Mouse (Mus musculus): ENCODE data around the gene Orm3. TPM values are rescaled to one million over a fixed set of nuclear protein-coding genes. Genes with fewer than 3 reads are reported as not detected.

Gene Orm3
- polyA plus RNA-seq, 1 experiment: 28.9 TPM

GRCm38 (mm10) chr4:63403040-63403959 lies 47.3 kb downstream of the Orm3 start, which contains the start of gene Akna:
TSS of gene Akna (minus strand) at chr4:63403354.
- H3K4me3 ChIP-seq (ENCODE audit: insufficient read depth, low read depth, low read length): peak within 1 kb of the TSS; percentile 73
- peaks cover 21% of the 10 kb centered on the region for H3K4me1 ChIP-seq (ENCODE audit: control insufficient read depth, insufficient read depth, insufficient read length, low read length)
- peak within 1 kb of the TSS; percentile 99 for H3K27ac ChIP-seq (replicated peaks; ENCODE audit: low read depth, low read length)

DNA sequence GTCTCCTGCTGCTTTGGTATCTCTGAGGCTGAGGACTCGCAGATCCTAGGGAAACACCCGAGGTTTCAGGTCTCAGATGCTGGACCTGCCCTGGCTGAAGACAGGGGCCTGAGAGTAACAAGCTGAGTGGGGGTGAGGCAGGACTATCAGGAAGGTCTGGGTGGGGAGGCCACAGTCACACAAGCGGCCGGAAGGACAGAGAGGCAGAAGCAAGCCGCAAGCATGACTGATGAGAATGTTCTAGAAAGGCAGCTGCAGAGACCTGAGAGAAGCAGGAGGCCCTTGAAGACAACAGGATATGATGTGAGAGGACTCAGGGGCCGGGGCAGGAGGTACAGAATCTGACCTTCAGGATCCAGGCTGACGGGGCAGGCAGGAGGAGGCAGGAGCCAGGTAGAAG lies 48.2 kb downstream of the Orm3 start:
- Histone ChIP-seq H3K4me1 (ENCODE audit: control insufficient read depth, insufficient read depth, insufficient read length, low read length) (peaks cover 14% of the 10 kb centered on the region), H3K4me3 (ENCODE audit: insufficient read depth, low read depth, low read length) (no peak overlapping the region), H3K27ac (replicated peaks; ENCODE audit: low read depth, low read length) (peak overlapping the region; percentile 78)

DNA sequence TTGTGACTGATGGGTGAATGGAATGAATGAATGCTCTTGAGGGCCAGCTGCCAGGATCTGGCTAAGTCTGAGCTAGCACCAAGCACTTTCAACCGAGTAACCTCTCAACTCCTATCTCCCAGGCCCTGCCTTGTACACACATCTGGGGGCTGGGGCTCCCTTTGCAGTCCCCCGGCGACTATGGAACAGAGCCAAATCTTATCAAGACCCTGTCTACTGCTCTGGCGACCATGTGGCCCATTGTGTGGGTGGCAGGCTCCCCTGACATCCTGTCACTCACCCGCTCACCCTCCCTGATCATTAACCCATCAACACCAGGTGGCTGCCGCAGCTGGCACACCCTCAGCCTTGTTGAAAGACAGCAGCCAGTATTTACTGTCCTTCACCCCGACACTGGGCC lies 49.1 kb downstream of the Orm3 start:
- H3K4me1 ChIP-seq (ENCODE audit: control insufficient read depth, insufficient read depth, insufficient read length, low read length): peaks cover 8% of the 10 kb centered on the region
- no peak overlapping the region for H3K4me3 ChIP-seq (ENCODE audit: insufficient read depth, low read depth, low read length)
- H3K27ac ChIP-seq (replicated peaks; ENCODE audit: low read depth, low read length): no peak overlapping the region

GRCm38 (mm10) chr4:63405683-63406082 lies 49.7 kb downstream of the Orm3 start:
- Histone ChIP-seq H3K4me3 (ENCODE audit: insufficient read depth, low read depth, low read length) (no peak overlapping the region), H3K4me1 (ENCODE audit: control insufficient read depth, insufficient read depth, insufficient read length, low read length) (peaks cover 6% of the 10 kb centered on the region), H3K27ac (replicated peaks; ENCODE audit: low read depth, low read length) (no peak overlapping the region)

DNA sequence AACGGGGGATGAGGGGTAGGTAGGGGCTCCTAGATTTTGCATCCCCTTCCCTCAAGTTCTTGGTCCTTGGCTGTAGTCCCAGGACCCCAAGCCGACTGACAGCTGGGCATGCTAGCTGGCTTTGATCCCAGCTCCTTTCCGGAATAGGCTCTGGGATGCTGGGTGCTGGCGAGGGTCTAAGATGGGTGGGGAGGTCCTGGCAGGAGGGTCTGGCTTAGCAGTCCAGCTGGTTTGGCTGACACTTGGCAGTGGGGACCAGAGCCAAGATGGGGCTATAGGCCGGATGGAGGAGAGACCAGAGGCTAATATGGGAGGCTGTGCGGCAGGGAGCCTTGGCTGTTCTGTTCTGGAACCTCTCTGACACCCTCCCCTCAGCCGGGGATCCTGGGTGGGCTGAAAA lies 52.3 kb downstream of the Orm3 start:
- Histone ChIP-seq H3K27ac (replicated peaks; ENCODE audit: low read depth, low read length) (no peak overlapping the region), H3K4me3 (ENCODE audit: insufficient read depth, low read depth, low read length) (no peak overlapping the region), H3K4me1 (ENCODE audit: control insufficient read depth, insufficient read depth, insufficient read length, low read length) (no peaks in the 10 kb centered on the region; the same call in 1 of the 2 replicates)

- no peak overlapping the region for H3K27ac ChIP-seq (replicated peaks; ENCODE audit: low read depth, low read length)
- no peaks in the 10 kb centered on the region; the same call in 1 of the 2 replicates for H3K4me1 ChIP-seq (ENCODE audit: control insufficient read depth, insufficient read depth, insufficient read length, low read length)
Observed at GRCm38 (mm10) chr4:63408649-63409048, 52.7 kb downstream of the Orm3 start.

More at GRCm38 (mm10) chr4:63408649-63409048, 52.7 kb downstream of the Orm3 start:
- H3K4me3 ChIP-seq (ENCODE audit: insufficient read depth, low read depth, low read length): 0 out of 2 replicates have a peak overlapping the region, but pooled peaks have one; percentile 66

Other genes starting within 250 kb of the Orm3 start
- gene Ambp, start 201.4 kb upstream of the Orm3 start, polyA plus RNA-seq (2012; ENCODE audit: insufficient read depth, insufficient read length, missing spikeins): 2.2 TPM in 1 of 2 replicates, not detected in the other
- gene Kif12, start 184.0 kb upstream of the Orm3 start, polyA plus RNA-seq (2012; ENCODE audit: insufficient read depth, insufficient read length, missing spikeins): not detected in 2 replicates
- 11.7 and 14.9 TPM in 2 replicates for gene Col27a1, start 142.2 kb upstream of the Orm3 start, polyA plus RNA-seq (2012; ENCODE audit: insufficient read depth, insufficient read length, missing spikeins)
- gene Orm1, start 11.6 kb upstream of the Orm3 start, polyA plus RNA-seq (2012; ENCODE audit: insufficient read depth, insufficient read length, missing spikeins): 282 and 371 TPM in 2 replicates
- 1.3 TPM in 1 of 2 replicates, not detected in the other for gene Orm2, start 6.3 kb downstream of the Orm3 start, polyA plus RNA-seq (2012; ENCODE audit: insufficient read depth, insufficient read length, missing spikeins)
- gene Akna, start 47.2 kb downstream of the Orm3 start, polyA plus RNA-seq (2012; ENCODE audit: insufficient read depth, insufficient read length, missing spikeins): 0.95 and 1.5 TPM in 2 replicates
- 2.4 and 2.9 TPM in 2 replicates for gene Whrn, start 139.8 kb downstream of the Orm3 start, polyA plus RNA-seq (2012; ENCODE audit: insufficient read depth, insufficient read length, missing spikeins)
- gene Atp6v1g1, start 188.6 kb downstream of the Orm3 start, polyA plus RNA-seq (2012; ENCODE audit: insufficient read depth, insufficient read length, missing spikeins): 179 and 197 TPM in 2 replicates
- gene Tmem268, start 202.6 kb downstream of the Orm3 start, polyA plus RNA-seq (2012; ENCODE audit: insufficient read depth, insufficient read length, missing spikeins): 13.4 and 16.4 TPM in 2 replicates
- gene Gm11213, start 249.1 kb downstream of the Orm3 start, polyA plus RNA-seq (2012; ENCODE audit: insufficient read depth, insufficient read length, missing spikeins): not detected in 2 replicates

Measured in brown adipose tissue, adult 24 weeks (tissue).